Mouse (Mus musculus) ES-E14 (cell line): ENCODE measurements around the gene N4bp1.

Experiments
- MAFK ChIP-seq: IDR thresholded peaks from 2 replicates; pipeline ENCODE4 v1.6.1; 2014; ENCODE audit warnings: mild to moderate bottlenecking, low read depth, low read length, inconsistent platforms; ENCODE audit not compliant: insufficient read depth
- ZC3H11A ChIP-seq: IDR thresholded peaks from 2 replicates; pipeline ENCODE4 v1.6.1; 2012; ENCODE audit warnings: low read depth, mild to moderate bottlenecking, inconsistent platforms, low read length, borderline replicate concordance

GRCm38 (mm10) chr8:86901972-86902371 lies 16.9 kb upstream of the N4bp1 start:
- TF ChIP-seq MAFK (no peak), ZC3H11A (no peak)
